Mouse (Mus musculus): ENCODE measurements around the gene Olfr917. TPM values are rescaled to one million over a fixed set of nuclear protein-coding genes. Genes with fewer than 3 reads are reported as not detected.

The Olfr917 gene
- polyA plus RNA-seq (2017; shearing (Covaris generic)): not detected

GRCm38 (mm10) chr9:38665742-38666141, at the start of gene Olfr917:
Gene Olfr917 (minus strand): TSS chr9:38665842.

DNA sequence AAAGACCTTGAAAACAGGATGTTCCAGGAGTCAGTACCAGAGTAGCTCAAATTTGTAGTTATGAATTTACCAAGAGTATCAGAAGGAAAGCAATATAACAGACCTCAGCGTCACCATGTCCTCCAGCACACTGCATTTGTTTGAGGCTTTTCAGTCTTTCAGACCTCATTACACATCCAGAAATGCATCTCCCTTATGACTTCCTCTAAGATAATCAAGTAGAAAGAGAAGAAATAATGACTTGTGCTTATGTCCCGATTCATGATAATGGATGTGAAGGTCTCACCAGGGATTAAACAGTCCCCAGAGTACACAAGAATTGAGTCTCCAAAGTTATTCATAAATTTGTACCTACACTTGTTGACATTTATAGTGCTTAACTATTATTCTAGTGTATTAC, 8.9 kb upstream of the Olfr917 start, which contains the start of gene Olfr918:
TSS of gene Olfr918 (minus strand) at position 101 of the 400 bp plus-strand sequence.

DNA sequence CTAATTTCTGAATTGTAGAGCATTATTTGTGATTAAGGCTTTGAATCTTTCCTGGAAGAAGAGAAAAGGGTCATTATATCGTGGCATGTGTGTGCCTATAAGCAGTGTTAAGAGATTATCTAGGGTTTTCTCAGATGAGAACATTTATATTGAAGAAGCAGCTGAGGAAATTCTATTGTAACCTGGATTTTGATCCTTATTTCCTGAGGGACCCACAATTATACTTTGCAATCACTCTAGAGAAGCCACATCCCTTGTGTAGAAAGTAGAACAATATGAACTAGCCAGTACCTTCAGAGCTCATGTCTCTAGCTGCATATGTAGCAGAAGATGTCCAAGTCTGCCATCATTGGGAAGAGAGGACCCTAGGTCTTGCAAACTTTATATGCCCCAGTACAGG, 5.9 kb downstream of the Olfr917 start, which contains the start of gene Olfr916:
TSS of gene Olfr916 (minus strand) at position 101 of the 400 bp plus-strand sequence.

Other genes starting within 250 kb of the Olfr917 start
- under 1 TPM in 1 of 2 experiments, not detected in 1; 0.10 TPM for gene Olfr901, start 236.4 kb downstream of the Olfr917 start, polyA plus RNA-seq (2017; shearing (Covaris generic))
- not detected for gene Olfr902, start 218.2 kb downstream of the Olfr917 start, polyA plus RNA-seq (2017; shearing (Covaris generic))
- not detected for gene Olfr904, start 202.7 kb downstream of the Olfr917 start, polyA plus RNA-seq (2017; shearing (Covaris generic))
- under 1 TPM in 1 of 2 experiments, not detected in 1; 0.21 TPM for gene Olfr905, start 194.7 kb downstream of the Olfr917 start, polyA plus RNA-seq (2017; shearing (Covaris generic))
- gene Olfr906, start 178.8 kb downstream of the Olfr917 start, polyA plus RNA-seq (2017; shearing (Covaris generic)): not detected
- not detected for gene Olfr907, start 170.0 kb downstream of the Olfr917 start, polyA plus RNA-seq (2017; shearing (Covaris generic))
- under 1 TPM in 1 of 2 experiments, not detected in 1; 0.06 TPM for gene Olfr911-ps1, start 144.3 kb downstream of the Olfr917 start, polyA plus RNA-seq (2017; shearing (Covaris generic))
- not detected for gene Olfr910, start 128.0 kb downstream of the Olfr917 start, polyA plus RNA-seq (2017; shearing (Covaris generic))
- gene Olfr912, start 85.7 kb downstream of the Olfr917 start, polyA plus RNA-seq (2017; shearing (Covaris generic)): under 1 TPM; 0.07 to 0.27 TPM
- gene Olfr913, start 73.1 kb downstream of the Olfr917 start, polyA plus RNA-seq (2017; shearing (Covaris generic)): not detected
- under 1 TPM in 1 of 2 experiments, not detected in 1; 0.04 TPM for gene Olfr914, start 60.7 kb downstream of the Olfr917 start, polyA plus RNA-seq (2017; shearing (Covaris generic))
- under 1 TPM; 0.10 to 0.44 TPM for gene Olfr916, start 6.0 kb downstream of the Olfr917 start, polyA plus RNA-seq (2017; shearing (Covaris generic))
- not detected for gene Olfr918, start 8.8 kb upstream of the Olfr917 start, polyA plus RNA-seq (2017; shearing (Covaris generic))
- not detected for gene Olfr919, start 37.8 kb upstream of the Olfr917 start, polyA plus RNA-seq (2017; shearing (Covaris generic))
- gene Vwa5a, start 52.4 kb upstream of the Olfr917 start, polyA plus RNA-seq (2017; shearing (Covaris generic)): 10 to 100 TPM; 23.5 to 31.6 TPM
- under 1 TPM in 1 of 2 experiments, not detected in 1; 0.10 TPM for gene Olfr920, start 86.5 kb upstream of the Olfr917 start, polyA plus RNA-seq (2017; shearing (Covaris generic))
- gene Olfr921, start 107.2 kb upstream of the Olfr917 start, polyA plus RNA-seq (2017; shearing (Covaris generic)): under 1 TPM; 0.06 to 0.09 TPM
- gene Olfr922, start 148.8 kb upstream of the Olfr917 start, polyA plus RNA-seq (2017; shearing (Covaris generic)): not detected
- under 1 TPM in 1 of 2 experiments, not detected in 1; 0.10 TPM for gene Olfr923, start 160.7 kb upstream of the Olfr917 start, polyA plus RNA-seq (2017; shearing (Covaris generic))
- gene Olfr924, start 178.6 kb upstream of the Olfr917 start, polyA plus RNA-seq (2017; shearing (Covaris generic)): under 1 TPM in 1 of 2 experiments, not detected in 1; 0.15 TPM
- not detected for gene Olfr26, start 189.2 kb upstream of the Olfr917 start, polyA plus RNA-seq (2017; shearing (Covaris generic))
- not detected for gene Olfr926, start 211.3 kb upstream of the Olfr917 start, polyA plus RNA-seq (2017; shearing (Covaris generic))

Measured in activated CD4-positive, CD25-positive, alpha-beta regulatory T cell (primary cell).